Mouse (Mus musculus): ENCODE measurements around the gene Dll3. TPM values are rescaled to one million over a fixed set of nuclear protein-coding genes. Genes with fewer than 3 reads are reported as not detected.

Gene Dll3
- total RNA-seq, 2 experiments from 2014 or later, result 0.35 TPM; not detected in 1

DNA sequence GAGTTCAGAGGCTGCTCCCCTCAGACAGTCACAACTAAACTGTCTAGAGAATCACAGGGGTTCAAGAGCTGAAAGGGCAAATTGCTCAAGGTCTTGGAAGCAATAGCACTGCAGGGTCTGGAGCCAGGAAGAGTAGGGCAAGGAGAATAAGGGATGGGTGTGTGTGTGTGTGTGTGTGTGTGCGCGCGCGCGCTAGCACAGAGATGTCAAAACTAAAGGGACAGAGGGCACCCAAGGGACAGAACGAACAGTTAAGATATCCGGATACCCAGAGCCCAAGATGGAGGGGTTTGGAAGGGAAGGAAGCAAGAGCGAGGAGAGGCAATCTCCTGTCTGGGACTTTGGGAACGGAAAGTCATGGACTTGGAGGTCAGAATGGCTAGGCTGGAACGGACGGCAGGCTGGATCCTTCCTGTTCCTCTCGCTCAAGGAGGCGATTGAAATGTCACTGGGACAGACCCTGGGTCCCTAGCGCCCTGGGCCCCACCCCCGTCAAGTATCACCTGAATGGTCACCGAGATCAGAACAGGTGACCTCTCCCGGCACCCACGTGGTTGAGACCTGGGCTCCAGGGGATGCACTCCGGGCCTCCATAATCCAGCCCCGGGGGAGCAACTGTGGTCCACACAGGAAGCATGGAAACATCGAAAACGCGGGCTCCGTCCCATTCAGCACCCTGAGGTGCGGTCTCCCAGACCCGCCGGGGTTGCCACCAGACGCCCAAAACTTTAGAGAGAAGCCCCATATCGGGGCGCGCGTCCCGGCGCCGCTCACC, 9.3 kb upstream of the Dll3 start:
- no peak for DNase-seq (ENCODE audit: low spot score in 2 of 2)

DNA sequence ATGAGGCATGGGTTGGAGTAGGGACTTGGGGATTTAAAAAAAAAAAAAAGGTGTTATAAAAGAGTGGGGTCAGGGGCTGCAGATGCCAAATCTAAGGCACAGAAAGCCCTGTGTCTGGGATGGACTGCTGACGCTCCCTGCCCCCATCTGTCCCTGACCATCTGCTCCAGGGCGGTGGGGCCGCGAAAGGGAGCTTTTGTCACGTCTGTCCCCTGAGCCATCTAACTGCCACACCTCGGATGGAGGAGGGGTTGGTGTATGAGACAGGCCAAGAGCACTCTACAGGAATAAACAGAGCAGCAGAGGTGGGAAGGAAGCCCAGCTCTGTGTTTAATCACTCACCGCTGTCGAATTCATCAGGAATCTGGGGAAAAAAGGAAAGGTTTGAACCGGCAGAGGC, 7.7 kb upstream of the Dll3 start:
- DNase-seq (ENCODE audit: low spot score in 2 of 2), result no peak

DNA sequence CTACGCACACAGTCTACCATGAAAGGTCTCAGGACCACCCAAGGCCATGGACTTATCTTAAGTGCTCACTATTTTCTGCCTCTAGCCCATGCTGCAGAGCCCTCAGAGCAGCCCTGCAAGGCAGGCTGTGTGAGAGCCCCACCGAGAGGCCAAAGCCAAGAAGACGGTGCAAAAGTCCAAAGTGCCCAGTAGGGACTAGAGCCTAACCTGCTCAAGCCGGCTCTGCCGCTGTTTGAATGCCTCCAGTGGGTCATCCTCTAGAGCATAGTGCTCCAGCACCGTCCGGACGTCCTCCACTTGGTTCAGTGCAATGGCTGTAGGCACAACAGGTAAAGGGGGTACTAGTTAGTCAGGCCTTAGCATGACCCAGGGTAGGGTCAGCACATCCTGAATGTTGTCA, 4.2 kb upstream of the Dll3 start:
- no peak for DNase-seq (ENCODE audit: low spot score in 2 of 2)

DNA sequence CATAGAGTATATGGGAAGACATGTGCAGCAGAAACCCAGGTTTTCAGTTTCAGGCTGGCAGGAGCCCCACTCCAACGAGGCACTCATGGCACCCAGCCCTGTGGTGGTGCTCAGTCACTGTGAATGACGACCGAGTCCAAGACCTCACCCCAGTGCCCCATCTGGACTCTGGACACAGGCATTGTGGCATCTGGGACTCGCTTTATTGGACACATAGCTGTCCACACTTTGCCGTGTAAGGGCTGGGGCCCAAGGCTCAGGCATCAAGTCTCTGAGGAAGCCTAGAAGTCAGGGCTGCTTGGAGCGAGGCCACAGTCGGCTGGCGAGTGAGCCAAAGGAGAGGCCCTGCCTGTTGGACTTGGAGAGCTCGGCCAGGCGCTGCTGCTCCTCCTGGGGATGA, 3.6 kb upstream of the Dll3 start:
- no peak for DNase-seq (ENCODE audit: low spot score in 2 of 2)

DNA sequence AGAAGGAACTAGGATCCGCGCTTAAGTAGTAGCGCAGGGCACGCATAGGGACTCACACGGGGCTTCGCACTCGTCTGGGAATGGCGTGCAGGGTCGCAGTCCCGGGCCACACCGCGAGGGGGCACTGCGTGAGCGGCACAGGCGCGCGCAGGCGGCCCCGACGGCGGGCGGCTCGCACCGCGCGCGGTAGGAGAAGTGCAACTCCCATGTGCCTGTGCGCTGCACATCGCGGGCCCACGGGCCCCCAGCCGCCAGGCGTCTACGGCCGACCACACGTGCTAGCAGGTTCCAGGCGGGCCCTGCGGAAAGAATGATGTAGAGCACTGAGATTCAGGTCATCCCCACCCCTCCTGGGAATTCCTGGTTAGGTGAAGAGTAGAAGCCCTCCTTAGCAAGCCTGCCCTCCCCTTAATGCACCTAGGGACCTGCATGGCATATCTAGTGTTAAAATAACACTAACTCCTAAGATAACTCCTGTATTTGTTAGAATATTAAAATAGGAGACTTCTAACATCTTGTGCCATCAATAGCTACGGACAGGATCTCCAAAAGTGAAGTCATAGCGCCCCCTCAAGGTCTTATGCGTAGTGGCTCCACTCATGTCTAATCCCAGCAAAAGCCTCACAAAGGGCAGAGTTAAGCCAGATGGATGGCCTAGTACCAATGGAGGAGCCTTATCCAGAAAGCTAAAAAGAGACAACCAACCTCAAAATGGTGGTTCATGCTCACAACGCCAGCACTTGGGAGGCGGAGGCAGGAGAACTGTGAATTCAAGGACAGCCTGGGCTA, 3.0 kb downstream of the Dll3 start:
- no peak for DNase-seq (ENCODE audit: low spot score in 2 of 2)

DNA sequence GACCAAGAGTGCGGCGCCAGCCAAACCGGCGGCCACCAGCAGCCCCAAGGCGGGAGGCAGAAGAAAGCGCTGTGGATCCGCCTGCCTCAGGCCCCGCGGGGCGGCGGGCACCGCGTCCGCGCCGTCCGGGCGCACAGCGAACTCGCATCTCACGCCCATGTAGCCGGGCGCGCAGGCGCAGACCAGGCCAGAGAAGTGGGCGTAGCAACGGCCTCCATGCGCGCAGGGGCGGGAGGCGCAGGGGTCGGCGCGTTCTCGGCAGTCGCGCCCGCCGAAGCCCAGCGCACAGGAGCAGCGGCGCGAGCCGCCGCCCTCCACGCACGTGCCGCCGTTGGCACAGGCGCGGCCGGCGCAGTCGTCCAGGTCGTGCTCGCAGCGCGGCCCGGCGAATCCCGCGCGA, 7.6 kb downstream of the Dll3 start:
- peak; percentile 49 to 57 for DNase-seq (ENCODE audit: low spot score in 2 of 2)

DNA sequence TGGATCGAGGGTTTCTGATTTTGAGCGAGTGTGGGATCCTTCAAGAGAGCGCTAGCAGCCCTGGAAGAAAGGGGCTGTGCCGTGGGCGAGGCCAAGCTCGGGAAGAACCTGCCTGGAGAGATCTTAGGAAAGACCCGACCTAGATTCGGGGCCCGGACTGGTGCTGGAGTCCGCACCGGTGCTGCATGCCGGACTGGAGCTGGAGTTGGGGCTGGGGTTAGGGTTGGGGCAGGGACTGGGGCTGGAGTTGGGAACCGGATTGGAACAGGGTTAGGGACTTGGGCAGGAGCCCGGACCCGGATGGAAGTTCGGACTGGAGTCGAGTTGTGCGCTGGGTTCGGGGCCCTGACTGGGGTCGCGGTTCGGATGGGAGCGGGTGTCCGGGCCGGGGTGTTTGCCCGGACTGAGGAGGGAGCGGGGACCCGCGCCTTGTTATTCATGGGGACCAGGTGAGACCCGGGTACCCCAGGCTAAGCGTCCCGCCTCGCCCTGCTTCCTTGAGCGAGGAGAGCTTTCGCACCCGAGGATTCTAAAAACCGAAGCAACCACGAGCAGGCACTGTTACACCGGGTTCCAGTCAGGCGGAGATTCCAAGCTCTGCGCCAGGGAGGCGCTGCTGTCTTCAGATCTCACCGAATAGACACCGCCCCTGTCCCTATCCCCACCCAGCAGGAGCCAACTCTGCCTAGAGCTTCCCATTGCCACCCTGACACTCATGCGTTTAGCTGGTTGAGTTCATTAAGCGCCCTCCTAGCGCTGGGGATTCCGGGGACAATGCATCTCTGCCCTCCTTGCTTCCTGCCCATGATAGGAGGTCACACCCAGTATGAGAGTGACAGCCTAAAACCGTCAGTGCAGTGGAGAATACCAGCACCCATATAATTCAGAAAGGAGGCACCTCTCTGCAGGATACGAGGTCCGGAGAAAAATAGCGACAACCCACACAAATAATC, 11.1 kb downstream of the Dll3 start, which contains the start of gene Selenov:
Gene Selenov, minus strand, starts transcription at position 549 of the 953 bp plus-strand sequence.
- no peak for DNase-seq (ENCODE audit: low spot score in 2 of 2)

DNA sequence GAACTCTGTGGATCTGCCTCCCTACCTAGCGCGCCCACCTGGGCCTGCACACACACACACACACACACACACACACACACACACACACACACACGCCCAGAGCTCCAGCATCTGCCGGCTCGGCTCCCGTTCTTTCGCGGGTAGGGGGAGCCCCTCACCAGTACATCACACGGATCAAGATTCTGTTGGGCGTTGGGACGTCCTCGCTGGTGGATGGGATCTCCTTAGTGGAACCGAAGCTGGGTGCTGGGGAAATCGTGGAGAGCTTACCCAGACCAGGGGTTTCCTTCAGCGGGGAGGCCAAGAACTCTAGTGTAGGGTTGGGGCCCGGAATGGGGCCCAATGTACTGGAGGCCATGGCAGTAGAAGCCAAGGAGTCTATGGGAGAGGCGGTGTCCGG, 11.9 kb downstream of the Dll3 start:
- DNase-seq (ENCODE audit: low spot score in 2 of 2), result no peak

DNA sequence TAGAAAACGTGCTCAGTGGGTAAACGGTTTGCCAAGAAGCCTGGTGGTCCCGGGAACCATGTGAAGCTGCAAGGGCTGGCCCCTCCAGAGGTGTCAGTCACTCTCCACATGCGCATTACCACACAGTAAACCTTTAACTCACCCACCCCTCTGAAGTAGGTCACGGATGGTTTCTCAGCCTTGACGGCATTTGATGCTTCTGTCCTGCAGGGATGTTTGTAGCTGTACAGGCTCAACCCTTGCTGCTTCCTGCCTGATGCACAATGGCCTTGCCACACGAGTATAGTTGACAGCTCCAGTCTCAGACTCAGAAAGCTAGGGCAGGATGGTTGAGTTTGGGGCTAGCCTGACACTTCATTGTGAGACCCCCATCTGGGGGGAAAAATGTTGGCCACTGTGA, 21.4 kb downstream of the Dll3 start:
- no peak for DNase-seq (ENCODE audit: low spot score in 2 of 2)

DNA sequence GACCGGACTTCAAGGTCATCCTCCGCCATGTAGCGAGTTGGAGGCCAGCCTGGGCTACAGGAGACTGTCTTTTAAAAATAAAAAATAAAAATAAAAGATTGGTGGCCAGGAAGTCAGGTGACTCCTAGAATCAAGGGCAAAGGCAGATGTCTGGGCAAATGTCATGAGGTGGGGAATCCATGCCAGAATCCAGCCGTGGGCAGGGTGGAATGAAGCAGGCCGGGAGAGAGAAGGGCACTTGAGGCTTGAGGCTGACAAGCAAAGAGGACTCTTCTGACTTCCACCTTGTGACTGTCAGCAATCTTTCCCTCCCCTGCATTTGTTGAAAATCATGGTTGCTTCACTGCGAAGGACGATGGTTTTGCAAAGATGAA, 23.8 kb downstream of the Dll3 start:
- DNase-seq (ENCODE audit: low spot score in 2 of 2), result no peak

DNA sequence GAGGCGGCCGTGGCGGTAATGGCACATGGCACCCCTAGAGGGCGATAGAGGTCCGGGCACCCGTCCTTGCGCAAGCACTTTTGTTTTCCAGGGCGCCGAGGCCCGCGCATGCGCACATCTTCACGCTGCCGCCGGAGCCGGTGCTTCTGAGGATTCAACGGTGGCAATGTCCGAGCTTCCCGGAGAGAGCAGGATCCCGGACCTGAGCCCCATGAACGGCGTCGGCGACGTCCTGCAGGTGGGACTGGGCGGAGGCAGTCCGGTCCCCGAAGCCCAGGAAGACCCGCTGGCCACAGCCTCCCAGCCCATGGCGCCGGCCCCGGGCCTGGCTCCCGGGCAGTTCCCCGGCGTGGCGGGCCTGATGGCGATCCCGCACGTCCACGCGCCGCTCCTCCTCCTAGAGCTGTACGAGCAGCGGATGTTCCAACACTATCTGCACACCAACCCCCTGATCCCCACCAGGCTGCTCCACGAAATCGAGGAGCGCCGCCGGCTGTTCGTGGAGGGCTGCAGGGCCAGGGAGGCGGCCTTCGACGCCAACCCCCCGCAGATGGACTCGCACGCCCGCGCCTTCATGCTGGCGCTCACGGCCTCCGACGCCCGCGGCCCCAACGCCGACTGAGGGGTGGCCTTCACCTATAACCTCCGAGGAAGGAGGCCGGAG, 24.3 kb downstream of the Dll3 start, which contains the start of gene Eid2b:
Gene Eid2b, plus strand, starts transcription at position 125 of the 664 bp plus-strand sequence.
- DNase-seq (ENCODE audit: low spot score in 2 of 2), result peak; percentile 99

DNA sequence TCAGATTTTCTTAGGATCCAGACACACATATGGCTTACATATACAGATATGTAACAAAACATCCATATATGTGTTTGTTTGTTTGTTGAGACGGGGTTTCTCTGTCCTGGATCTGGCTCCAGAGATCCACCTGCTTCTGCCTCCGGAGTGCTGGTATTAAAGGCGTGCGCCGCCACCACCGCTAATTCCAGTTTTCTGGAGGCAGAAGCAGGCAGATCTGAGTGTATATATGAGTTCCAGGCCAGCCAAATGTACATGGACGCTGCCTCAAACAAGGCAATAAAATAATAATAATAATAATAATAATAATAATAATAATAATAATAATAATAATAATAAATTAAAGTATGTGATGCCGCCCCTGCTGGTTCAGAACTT, 24.8 kb downstream of the Dll3 start:
- no peak for DNase-seq (ENCODE audit: low spot score in 2 of 2)

DNA sequence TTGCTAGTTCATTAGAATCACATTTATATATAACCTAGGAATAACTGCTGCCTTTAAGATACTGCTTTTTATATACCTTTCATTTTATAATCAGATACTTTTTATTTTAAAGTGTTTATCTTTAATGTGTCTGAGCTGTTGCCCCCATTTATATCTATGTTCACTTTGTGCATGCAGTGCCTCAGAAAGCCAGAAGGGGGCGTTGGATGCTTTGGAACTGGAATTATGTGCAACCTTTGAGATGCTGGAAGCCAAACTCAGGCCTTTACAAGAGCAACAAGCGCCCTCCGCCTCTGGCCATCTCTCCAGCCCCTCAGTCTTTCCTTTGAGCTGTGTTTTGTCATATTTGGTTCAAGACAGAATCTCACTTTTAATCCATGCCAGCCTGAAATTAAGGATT, 30.3 kb downstream of the Dll3 start:
- no peak for DNase-seq (ENCODE audit: low spot score in 2 of 2)

DNA sequence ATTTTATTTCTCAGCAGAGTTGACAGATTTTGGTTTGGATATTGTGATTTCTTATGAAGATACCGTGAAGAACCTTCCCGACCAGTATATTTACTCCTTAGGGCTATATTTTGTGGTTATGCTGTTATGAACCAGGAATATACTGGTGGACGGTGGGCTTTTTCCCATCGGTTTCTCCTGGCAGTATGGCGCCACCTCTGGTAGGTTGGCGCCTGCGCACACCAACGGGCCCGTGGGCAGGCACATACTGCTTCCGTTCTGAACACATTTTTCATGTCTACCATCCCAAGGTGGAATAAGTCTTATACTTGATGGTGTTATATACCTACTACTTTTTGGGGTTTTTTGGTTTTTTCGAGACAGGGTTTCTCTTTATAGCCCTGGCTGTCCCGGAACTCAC, 32.7 kb downstream of the Dll3 start:
- DNase-seq (ENCODE audit: low spot score in 2 of 2), result no peak

DNA sequence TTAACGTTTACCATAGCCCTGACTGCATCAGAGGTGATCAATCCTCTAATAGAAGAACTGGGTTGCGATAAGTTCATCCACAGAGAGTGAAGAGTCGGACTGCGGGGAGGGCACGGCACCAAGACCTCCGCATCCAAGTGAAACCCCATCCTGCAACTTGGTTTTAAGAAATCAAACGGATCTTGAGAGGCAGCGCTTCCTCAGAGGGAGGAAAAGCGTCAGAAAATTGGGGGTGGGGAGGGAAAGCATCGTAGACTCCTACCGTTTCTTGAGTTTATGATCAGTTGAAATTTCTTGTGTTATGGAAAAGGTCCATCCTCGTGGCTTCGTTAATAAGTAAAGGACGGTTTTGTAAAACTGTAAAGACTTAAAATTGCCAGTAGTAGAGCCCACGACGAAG, 33.5 kb downstream of the Dll3 start:
- no peak for DNase-seq (ENCODE audit: low spot score in 2 of 2)

DNA sequence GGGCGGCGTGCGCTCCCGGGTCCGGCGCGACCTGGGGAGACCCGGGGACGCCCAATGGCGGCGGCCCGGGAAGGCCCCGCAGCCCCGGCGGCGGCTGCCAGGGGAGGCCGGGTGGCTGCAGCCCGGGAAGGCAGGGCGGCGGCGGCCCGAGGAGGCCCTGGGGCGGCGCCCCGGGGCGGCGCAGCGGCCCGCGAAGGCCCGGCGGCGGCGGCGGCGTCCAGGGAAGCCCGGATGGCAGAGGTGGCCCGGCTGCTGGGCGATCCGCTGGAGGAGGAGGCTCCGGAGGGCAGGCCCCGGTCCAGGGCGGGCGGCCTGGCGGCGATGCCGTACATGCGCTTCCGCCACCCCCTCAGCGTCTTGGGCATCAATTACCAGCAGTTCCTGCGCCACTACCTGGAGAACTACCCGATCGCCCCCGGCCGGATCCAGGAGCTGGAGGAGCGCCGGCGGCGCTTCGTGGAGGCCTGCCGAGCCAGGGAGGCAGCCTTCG, 34.0 kb downstream of the Dll3 start:
- DNase-seq (ENCODE audit: low spot score in 2 of 2), result peak; percentile 63 to 68

DNA sequence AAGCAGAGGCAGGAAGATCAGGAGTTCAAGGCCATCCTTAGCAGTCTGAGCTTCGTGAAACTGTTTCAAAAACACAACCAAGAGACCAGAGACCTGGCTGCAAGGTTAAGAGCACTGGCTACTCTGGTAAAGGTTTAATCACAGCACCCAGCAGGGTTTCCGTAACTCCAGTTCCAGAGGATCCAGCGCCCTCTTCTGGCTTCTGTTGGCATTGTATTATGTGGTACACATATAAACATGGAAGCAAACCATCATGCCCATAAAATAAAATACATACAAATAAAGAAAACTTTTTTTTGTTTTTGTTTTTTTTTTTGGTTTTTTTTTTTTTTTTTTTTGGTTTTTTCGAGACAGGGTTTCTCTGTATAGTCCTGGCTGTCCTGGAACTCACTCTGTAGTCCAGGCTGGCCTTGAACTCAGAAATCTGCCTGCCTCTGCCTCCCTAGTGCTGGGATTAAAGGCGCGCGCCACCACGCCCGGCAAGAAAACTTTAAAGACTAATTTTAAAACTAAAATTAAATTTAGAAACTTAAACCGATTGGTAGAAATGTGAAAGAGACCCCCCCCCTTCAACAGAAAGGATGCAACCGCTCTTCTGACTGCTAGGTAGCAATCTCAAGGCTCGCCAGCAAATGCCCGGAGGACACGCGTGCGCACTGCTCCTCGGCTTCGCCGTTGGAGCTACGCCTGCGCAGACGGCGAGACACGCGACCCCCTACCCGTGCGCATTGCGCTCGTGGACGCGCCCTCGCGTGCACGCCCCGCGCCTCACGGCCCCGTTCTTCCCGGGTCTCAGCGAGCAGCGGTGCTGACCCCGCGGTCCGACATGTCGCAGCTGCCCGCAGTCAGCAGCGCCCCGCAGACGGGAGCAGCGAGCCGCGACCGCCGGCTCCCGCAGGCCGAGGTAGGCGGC, 34.7 kb downstream of the Dll3 start, which contains the start of gene Eid2:
Gene Eid2, plus strand, starts transcription at position 753 of the 913 bp plus-strand sequence.
- peak; percentile 77 to 81 for DNase-seq (ENCODE audit: low spot score in 2 of 2)

DNA sequence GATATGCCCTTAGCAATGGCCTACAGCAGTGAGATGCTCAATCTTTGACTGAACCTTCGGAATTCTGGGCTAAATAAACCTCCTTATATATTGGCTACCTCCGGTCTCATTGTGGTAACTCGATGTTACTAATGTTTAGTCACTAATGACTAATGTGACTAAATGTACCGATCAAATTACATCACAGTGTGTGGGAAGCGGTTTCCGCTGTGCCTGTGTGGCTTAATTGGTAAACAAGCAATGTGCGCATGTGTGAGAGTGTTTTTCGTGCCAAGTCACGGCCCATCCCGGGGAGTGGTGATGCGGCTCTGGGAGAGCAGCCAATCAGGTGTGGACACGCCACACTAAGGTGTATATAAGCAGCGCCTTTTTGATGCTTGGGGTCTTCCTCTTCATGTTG, 36.6 kb downstream of the Dll3 start:
- DNase-seq (ENCODE audit: low spot score in 2 of 2), result no peak

DNA sequence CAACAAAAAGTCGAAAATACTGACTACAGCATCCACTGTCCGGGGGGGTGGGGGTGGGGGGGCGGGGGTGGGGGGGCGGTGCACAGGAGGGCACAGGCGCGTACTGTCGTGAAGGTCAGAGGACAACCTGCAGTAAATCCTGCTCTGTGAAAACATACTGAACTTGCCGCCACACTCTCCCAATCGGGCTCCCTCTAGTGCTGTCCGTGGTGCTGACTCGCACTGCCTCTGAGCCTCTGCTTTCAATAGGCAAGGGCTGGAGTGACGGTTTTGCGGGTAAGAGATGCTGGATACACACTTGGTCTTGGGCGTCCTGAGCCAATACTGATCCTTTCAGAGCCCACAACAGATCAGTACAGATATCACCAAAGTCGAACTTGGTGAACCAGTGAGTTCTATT, 38.3 kb downstream of the Dll3 start:
- DNase-seq (ENCODE audit: low spot score in 2 of 2), result peak; percentile 65 to 67

Measured in adrenal gland, adult 18-20 months (tissue).